Mouse (Mus musculus) midbrain, embryonic 14.5 days (tissue): ENCODE data around the gene Fbxl15. TPM values are rescaled to one million over a fixed set of nuclear protein-coding genes. Genes with fewer than 3 reads are reported as not detected.

Experiments used
- ATAC-seq: fragments of 200-750 bp; cut with Nextera tagmentation; 2 replicates; pipeline ENCODE4 v1.8.0; 2017; ENCODE audit warnings: moderate number of reproducible peaks, moderate library complexity; ENCODE audit not compliant: low FRiP score, low TSS enrichment
- DNase-seq: peaks from one replicate; pipeline ENCODE4 v3.0.0-alpha.2; 2015
- H3K27ac ChIP-seq: fragments of 300-500 bp; sonication (generic); replicated peaks from 2 replicates; pipeline ENCODE4 v1.5.1; 2014; ENCODE audit warnings: mild to moderate bottlenecking, low read depth, low read length, moderate library complexity
- H3K27me3 ChIP-seq: fragments of 300-500 bp; sonication (generic); 2 replicates; pipeline ENCODE4 v1.6.1; 2014; ENCODE audit warnings: low read length, control low read depth, mixed read lengths; ENCODE audit not compliant: control insufficient read depth, insufficient read depth
- H3K36me3 ChIP-seq: fragments of 300-500 bp; sonication (generic); 2 replicates; pipeline ENCODE4 v1.6.1; 2014; ENCODE audit warnings: low read length, control low read depth; ENCODE audit not compliant: control insufficient read depth, insufficient read depth
- H3K4me1 ChIP-seq: fragments of 300-500 bp; sonication (generic); 2 replicates; pipeline ENCODE4 v1.6.1; 2014; ENCODE audit warnings: mild to moderate bottlenecking, antibody characterized with exemption, low read length, control low read depth; ENCODE audit not compliant: control insufficient read depth, insufficient read depth
- H3K4me2 ChIP-seq: fragments of 300-500 bp; sonication (generic); 2 replicates; pipeline ENCODE4 v1.6.1; 2014; ENCODE audit warnings: mild to moderate bottlenecking, low read length, moderate library complexity
- H3K4me3 ChIP-seq: fragments of 300-500 bp; sonication (generic); replicated peaks from 2 replicates; pipeline ENCODE4 v1.5.1; 2014; ENCODE audit warnings: low read depth, low read length
- H3K9ac ChIP-seq: fragments of 300-500 bp; sonication (generic); replicated peaks from 2 replicates; pipeline ENCODE4 v1.6.1; 2014; ENCODE audit warnings: mild to moderate bottlenecking, low read length, moderate library complexity
- H3K9me3 ChIP-seq: fragments of 300-500 bp; sonication (generic); 2 replicates; pipeline ENCODE4 v1.6.1; 2016; ENCODE audit warnings: low read length, control low read depth, mixed read lengths; ENCODE audit not compliant: control insufficient read depth
- WGBS: fragments of 180-500 bp; shearing (Covaris S2); extraction: QIAGEN DNeasy Blood & Tissue Kit; methylation state at CpG from one replicate; pipeline ENCODE4 v1.1.7; 2014; 5-methylcytosine and 5-hydroxymethylcytosine counted together
- polyA plus RNA-seq: library from polyadenylated mRNA; unstranded; fragments of >200 nt; fragmentation: Nextera tagmentation; extraction: Ambion mirVana; gene quantifications from 2 replicates; pipeline ENCODE4 v1.2.1, GENCODE M21; 2014

Gene Fbxl15
- polyA plus RNA-seq, 1 experiment from 2014 or later = 45.8 TPM

DNA sequence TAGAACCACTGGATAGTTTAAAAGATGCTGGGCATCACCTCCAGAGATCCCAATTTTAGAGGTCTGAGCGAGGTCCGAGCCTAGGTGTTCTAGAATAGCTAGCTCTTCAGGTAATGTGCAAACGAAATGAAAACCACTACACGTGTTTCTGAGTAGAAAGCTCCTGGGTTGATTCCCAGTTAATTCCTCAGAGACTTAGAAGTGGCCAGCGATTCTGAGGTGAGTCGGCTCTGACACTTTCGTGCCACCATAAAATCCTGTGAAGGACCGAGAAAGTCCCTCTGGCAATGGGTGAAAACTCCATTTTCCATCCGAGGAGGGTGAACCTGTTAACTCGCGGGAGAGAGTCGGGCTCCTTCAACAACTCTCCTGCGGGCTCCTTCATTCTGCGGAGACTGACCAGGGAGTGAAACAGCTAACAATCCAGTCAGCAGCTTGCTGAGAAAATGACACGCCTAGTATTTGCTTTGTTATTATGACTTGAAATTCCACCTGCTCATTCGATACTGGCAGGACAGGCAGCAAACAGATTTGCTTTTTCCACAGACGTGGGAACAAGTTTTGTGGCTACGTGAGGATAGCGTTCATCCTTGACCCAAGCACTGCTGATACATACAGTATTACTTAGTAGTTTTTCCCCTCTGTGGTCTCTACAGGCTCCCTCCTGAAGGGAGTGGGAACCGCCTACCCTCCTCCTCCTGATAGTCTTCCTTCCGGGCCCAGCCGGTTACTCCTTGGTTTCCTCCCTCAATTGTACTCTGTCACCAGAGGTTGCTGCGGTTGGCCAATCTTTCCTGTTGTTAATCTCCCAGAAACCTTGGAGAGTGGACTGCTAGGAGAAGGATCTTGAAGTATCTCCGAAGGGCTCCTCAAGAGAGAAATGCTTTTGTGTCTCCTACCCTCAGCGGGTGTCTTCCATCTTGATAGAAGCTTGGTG is 29.6 kb downstream of the Fbxl15 start:
- DNase-seq = no peak
- Histone ChIP-seq H3K9me3 (no peaks in the 10 kb centered on the region), H3K9ac (peak overlapping the region; percentile 57), H3K27ac (no peak overlapping the region), H3K4me1 (0 out of 2 replicates have a peak, but pooled peaks cover 4% of the 10 kb centered on the region), H3K27me3 (peaks cover 9% of the 10 kb centered on the region; the same call in 1 of the 2 replicates), H3K4me3 (peak overlapping the region; percentile 42), H3K4me2 (peak overlapping the region; percentile 69), H3K36me3 (no peaks in the 10 kb centered on the region)
- ATAC-seq = no peak
- WGBS = 19% methylated on average over 25 of the region's 25 CpGs

DNA sequence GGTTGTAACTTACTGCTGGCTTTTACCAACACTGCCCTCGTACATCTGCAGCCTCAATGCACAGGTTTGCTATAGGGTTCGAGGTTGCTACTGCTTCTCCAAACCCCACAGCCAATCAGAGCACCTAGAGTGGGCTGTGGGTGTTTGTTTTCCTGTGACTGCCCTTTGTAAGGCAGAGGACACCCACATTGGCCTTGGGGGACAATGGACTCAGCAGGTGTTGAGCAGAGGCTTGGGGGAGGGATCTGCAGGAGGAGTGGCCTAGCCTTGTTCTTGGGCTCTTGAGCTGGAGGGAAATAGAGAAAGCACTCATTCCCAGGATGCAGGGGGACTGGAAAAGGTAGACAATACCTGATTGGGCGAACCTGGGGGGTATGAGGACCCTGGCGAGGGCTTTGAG is 30.4 kb downstream of the Fbxl15 start:
- Histone ChIP-seq H3K4me1 (0 out of 2 replicates have a peak, but pooled peaks cover 4% of the 10 kb centered on the region), H3K36me3 (no peaks in the 10 kb centered on the region), H3K27ac (no peak overlapping the region), H3K4me2 (no peak overlapping the region), H3K9me3 (no peaks in the 10 kb centered on the region), H3K27me3 (peaks cover 9% of the 10 kb centered on the region; the same call in 1 of the 2 replicates), H3K9ac (no peak overlapping the region), H3K4me3 (no peak overlapping the region)
- no peak for ATAC-seq
- no peak for DNase-seq
- WGBS = 63% methylated on average over 4 of the region's 4 CpGs

DNA sequence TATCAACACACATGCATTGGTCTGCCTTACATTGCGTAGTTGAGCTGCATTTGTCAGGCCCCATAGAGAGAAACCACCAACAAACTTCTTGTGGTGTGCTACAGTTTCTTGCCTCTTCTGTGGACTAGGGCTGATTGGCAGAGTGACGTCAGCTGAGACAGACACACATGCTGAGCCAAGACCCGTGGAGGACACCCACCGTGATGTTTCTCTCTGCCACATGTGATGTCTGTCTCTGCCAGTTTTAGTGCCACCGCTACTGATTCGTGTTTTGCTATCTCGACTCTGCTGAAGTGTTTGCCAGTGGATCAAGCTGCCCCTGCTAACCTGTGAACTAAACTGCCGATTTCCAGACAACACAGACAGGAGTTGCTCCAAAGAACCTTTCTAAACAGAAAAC is 34.1 kb downstream of the Fbxl15 start:
- no peak overlapping the region for H3K9ac ChIP-seq
- H3K4me3 ChIP-seq = no peak overlapping the region
- ATAC-seq = no peak
- no peak overlapping the region for H3K4me2 ChIP-seq
- 0 out of 2 replicates have a peak, but pooled peaks cover 4% of the 10 kb centered on the region for H3K4me1 ChIP-seq
- H3K36me3 ChIP-seq = no peaks in the 10 kb centered on the region
- peaks cover 9% of the 10 kb centered on the region; the same call in 1 of the 2 replicates for H3K27me3 ChIP-seq
- no peak overlapping the region for H3K27ac ChIP-seq
- 91% methylated on average over 8 of the region's 8 CpGs for WGBS
- DNase-seq = no peak
- H3K9me3 ChIP-seq = no peaks in the 10 kb centered on the region

DNA sequence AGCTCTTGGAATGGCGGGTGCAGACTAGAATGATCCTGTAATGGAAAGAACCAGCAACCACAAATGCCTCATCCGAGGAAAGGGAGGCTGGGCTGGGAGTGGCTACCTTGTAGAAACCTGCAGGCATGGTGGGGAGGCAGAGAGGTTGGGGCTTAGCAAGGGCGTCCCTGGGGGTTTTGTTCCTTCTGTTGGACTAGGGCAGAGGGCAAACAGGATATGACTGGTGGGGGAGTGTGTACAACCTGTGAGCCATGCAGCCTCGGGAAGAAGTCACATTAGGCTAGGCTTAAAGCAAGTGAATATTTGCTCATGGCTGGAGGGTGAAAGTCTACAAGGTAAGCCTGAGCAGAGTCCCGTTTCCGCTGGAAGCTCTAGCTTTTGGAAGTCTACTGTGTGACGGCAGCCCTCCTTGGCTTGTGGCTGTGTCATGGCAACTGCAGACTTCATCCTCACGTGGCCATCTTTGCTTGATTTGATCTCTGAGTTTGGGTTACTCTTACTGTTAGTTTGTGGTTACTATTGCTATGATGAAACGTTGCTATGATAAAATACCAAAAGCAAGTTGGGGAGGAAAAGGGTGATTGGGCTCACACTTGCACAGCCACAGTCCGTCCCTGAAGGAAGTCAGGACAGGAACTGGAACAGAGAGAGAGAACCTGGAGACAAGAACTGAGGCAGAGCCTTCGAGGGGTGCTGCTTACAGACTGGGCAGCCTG is 35.5 kb downstream of the Fbxl15 start:
- Histone ChIP-seq H3K4me3 (no peak overlapping the region), H3K9ac (no peak overlapping the region), H3K9me3 (no peaks in the 10 kb centered on the region), H3K27ac (no peak overlapping the region), H3K36me3 (no peaks in the 10 kb centered on the region), H3K4me1 (no peaks in the 10 kb centered on the region), H3K27me3 (no peaks in the 10 kb centered on the region), H3K4me2 (no peak overlapping the region)
- DNase-seq (no peak), ATAC-seq (no peak)
- 91% methylated on average over 11 of the region's 11 CpGs for WGBS

DNA sequence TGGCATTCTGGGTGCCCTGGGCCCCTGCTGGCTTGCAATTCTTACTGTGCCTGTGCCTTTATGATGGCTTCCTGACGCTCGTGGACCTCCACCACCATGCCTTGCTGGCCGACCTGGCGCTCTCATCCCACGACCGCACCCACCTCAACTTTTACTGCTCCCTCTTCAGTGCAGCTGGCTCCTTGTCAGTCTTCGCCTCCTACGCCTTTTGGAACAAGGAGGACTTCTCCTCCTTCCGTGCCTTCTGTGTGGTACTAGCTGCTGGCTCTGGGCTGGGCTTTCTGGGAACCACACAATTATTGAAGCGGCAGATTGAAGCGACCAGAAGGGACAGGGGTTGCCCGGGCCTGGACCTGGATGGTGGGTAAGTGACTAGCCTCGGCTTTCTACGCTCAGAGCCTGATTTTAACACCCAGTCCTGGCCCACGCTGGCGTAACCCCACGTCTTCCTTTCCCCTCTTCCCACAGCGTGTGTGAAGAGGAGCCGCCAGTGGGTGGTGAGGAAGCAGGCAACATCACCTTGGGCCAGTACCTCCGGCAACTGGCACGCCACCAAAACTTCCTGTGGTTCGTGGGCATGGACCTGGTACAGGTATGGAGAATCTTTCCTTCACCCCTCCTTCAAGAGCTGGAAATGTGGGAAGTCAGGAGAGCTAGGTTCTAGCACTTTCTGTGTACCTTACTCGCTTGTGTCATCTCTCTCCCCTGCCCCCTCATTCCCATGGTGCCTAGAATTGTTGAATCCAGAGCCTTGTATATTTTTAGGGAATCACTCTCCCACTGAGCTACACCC is 40.0 kb downstream of the Fbxl15 start:
- H3K4me2 ChIP-seq = no peak overlapping the region
- no peak overlapping the region for H3K4me3 ChIP-seq
- H3K36me3 ChIP-seq = no peaks in the 10 kb centered on the region
- H3K4me1 ChIP-seq = no peaks in the 10 kb centered on the region
- no peak overlapping the region for H3K27ac ChIP-seq
- H3K9ac ChIP-seq = no peak overlapping the region
- DNase-seq (no peak), ATAC-seq (no peak)
- WGBS = 89% methylated on average over 23 of the region's 23 CpGs
- H3K9me3 ChIP-seq = no peaks in the 10 kb centered on the region
- no peaks in the 10 kb centered on the region for H3K27me3 ChIP-seq

DNA sequence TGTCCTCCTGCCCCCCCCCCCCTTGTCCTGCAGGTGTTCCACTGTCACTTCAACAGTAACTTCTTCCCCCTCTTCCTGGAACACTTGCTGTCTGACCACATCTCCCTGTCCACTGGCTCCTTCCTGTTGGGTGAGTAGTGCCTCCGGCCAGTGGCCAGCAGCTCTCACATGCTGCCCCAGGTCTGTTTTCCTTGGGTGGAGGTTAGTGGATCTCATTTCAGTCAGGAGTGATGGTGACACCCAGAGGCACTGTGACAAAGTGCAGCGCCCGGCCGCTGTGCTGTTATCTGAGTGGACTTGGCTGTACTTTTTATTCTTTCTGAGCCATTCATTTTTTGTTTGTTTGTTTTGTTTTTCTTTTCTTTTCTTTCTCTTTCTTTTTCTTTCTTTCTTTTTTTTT is 41.2 kb downstream of the Fbxl15 start:
- H3K4me1 ChIP-seq = no peaks in the 10 kb centered on the region
- H3K9me3 ChIP-seq = no peaks in the 10 kb centered on the region
- ATAC-seq = no peak
- WGBS = 36% methylated on average over 4 of the region's 4 CpGs
- no peak overlapping the region for H3K4me3 ChIP-seq
- DNase-seq = peak; percentile 73
- H3K36me3 ChIP-seq = no peaks in the 10 kb centered on the region
- no peak overlapping the region for H3K9ac ChIP-seq
- H3K4me2 ChIP-seq = no peak overlapping the region
- H3K27me3 ChIP-seq = no peaks in the 10 kb centered on the region
- H3K27ac ChIP-seq = no peak overlapping the region

DNA sequence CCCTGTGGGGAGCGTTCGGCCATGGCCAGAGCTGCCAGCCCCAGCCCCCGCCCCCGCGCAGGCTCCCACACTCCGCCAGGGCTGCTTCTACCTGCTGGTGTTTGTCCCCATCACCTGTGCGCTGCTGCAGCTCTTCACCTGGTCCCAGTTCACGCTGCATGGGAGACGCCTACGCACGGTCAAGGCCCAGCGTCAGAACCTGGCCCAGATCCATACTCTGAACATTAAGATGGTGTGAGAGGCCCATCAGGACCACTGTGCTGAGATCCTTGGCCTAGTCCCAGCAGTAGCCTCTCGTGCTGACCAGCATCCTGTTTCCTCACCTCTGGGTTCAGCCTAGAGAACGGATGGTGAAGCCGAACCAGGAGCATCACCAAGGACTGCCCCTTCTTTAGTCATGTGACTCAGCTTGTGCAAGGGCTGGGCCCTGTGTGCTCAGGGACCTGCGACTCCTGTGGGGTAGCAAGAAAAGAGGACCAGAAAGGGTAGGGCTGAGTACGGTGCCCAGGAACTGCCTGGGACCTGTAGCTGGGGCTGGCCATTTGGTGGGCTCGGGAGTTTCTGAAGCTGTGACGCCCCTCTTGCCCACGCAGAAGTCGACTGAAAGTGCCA is 46.6 kb downstream of the Fbxl15 start:
- no peaks in the 10 kb centered on the region for H3K9me3 ChIP-seq
- DNase-seq = no peak
- H3K27me3 ChIP-seq = no peaks in the 10 kb centered on the region
- no peak overlapping the region for H3K27ac ChIP-seq
- H3K4me2 ChIP-seq = no peak overlapping the region
- no peak overlapping the region for H3K9ac ChIP-seq
- WGBS = 44% methylated on average over 21 of the region's 21 CpGs
- no peak overlapping the region for H3K4me3 ChIP-seq
- peaks cover 36% of the 10 kb centered on the region for H3K36me3 ChIP-seq
- no peaks in the 10 kb centered on the region for H3K4me1 ChIP-seq
- no peak; the same call in 1 of the 2 replicates for ATAC-seq

DNA sequence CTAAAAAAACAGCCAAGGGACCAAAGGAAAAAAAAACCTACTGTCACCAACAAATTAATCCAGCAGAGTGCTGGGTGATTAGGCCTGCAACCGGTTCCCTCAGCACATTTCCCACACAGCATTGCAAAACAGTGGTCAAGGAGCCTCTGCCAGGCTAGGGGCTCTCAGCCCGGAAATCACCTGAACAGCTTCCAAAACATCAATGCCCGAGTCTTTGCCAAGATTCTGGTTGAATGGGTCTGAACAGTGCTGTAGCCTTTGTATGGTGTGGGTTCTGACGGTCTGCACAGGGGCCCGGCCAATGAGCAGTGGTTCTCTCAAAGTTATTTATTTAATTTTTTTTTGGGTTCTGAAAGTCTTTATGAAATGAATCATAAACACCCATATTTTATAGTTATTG is 47.5 kb downstream of the Fbxl15 start:
- Histone ChIP-seq H3K9ac (no peak overlapping the region), H3K27ac (no peak overlapping the region), H3K36me3 (peaks cover 45% of the 10 kb centered on the region), H3K27me3 (no peaks in the 10 kb centered on the region), H3K4me2 (no peak overlapping the region), H3K4me3 (no peak overlapping the region), H3K9me3 (no peaks in the 10 kb centered on the region), H3K4me1 (no peaks in the 10 kb centered on the region)
- ATAC-seq (no peak), DNase-seq (peak; percentile 41)
- 65% methylated on average over 5 of the region's 5 CpGs for WGBS
